Mouse (Mus musculus) monocyte, adult 5-6 weeks (primary cell): Measurements from ENCODE around the gene Ppp1r27. TPM values are rescaled to one million over a fixed set of nuclear protein-coding genes. Genes with fewer than 3 reads are reported as not detected.

ENCODE experiments used
- ATAC-seq: fragments of 153-309, 156-312 bp; replicated peaks from 2 replicates; pipeline ENCODE4 v1.8.0; 2017; ENCODE audit warnings: mild to moderate bottlenecking; ENCODE audit not compliant: low TSS enrichment, insufficient number of reproducible peaks, severe bottlenecking, poor library complexity, low FRiP score
- total RNA-seq: library from RNA; stranded (forward); fragments of 200-1000, 200-491, 200-594 nt; gene quantifications from 3 replicates; pipeline ENCODE4 v1.2.3, GENCODE M21; 2017

Ppp1r27 gene
- total RNA-seq, 1 experiment from 2014 or later: not detected

- no peak for ATAC-seq
Measured at GRCm38 (mm10) chr11:120549986-120550809, 734 bp downstream of the Ppp1r27 start.

- peak; percentile 62 for ATAC-seq
Measured at GRCm38 (mm10) chr11:120549168-120549945, 1.6 kb downstream of the Ppp1r27 start, which contains the start of gene Mcrip1. TSS of gene Mcrip1 (minus strand) at chr11:120549727.

DNA sequence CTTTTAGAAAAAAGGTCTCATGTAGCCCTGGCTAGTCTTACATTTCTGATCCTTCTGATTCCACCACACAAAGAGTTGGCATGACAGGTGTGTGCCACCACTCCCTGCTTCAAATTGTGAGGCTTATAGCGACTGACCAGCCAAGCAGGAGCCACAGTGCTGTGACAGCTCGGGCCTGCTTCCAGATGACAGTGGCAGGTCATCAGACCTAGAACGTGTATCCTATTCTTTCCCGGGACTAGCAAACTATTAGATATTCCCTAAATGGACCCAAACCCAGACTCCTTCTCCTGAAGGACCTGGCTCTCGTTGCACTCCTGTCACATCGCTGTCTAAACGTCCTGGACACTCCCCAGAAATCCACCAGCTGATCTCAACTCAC lies 2.2 kb downstream of the Ppp1r27 start:
- no peak for ATAC-seq

GRCm38 (mm10) chr11:120548214-120548613 lies 2.7 kb downstream of the Ppp1r27 start:
- no peak for ATAC-seq

- ATAC-seq: no peak
Measured at GRCm38 (mm10) chr11:120547469-120547868, 3.5 kb downstream of the Ppp1r27 start.

GRCm38 (mm10) chr11:120545964-120546363 lies 5.0 kb downstream of the Ppp1r27 start:
- ATAC-seq: no peak

- no peak for ATAC-seq
Measured at GRCm38 (mm10) chr11:120542376-120542775, 8.6 kb downstream of the Ppp1r27 start.

DNA sequence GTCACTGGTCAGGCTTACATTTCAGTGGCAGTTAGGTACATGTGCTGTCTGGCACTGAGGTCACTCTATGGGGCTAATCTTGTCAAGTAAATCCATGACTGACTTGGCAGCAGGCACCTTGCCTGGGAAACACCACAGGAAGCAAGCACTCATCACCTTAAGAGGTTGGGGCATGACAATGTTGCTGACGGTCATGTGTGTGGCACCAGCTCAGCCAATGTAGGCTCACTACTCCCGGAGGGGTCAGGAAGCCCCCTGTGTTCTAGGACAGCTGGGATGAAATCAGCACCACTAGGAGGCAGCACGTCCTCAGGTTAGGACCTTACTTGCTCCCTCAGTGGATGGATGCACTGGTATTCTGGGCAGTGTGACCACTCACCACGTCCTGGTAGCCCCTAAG lies 9.0 kb downstream of the Ppp1r27 start:
- no peak for ATAC-seq

- ATAC-seq: no peak
Measured at GRCm38 (mm10) chr11:120539285-120540014, 11.5 kb downstream of the Ppp1r27 start.

GRCm38 (mm10) chr11:120538955-120539284 lies 12.0 kb downstream of the Ppp1r27 start:
- no peak for ATAC-seq

DNA sequence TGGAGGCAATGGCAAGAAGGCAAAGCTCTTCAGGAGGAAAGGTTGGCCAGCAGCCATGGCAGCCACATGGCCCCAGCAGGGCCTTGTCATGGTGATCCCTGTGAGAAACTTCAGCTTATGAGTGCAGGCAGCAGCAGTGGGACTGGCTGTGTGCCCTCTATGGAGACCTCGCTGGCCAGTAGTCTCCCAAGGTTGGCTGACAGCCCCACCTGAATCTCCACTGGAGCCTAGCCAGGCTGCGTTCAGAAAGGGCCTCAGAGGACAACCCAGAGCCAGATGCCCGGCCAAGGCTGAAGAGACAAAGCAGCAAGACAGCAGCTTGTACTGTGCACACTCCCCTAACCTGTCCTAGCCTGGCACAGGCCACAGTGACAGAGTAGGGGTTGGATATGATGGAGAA lies 12.4 kb downstream of the Ppp1r27 start:
- no peak for ATAC-seq

DNA sequence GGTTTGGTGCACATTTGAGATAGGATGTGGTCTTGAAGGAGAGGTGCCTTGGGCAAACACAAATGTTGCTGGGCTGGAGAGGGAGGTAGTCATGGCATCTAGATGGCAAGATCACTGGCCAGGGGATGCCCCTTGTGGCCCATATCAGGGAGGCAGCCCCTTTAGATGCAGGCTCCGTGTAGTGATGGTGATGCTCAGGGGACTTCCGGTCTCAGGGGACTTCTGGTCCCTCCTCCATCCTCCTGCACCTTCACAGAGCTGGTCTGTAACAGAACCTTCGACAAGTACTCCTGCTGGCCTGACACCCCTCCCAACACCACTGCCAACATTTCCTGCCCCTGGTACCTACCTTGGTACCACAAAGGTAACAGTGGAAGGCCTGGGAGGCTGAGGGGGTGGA lies 15.1 kb downstream of the Ppp1r27 start:
- no peak for ATAC-seq

DNA sequence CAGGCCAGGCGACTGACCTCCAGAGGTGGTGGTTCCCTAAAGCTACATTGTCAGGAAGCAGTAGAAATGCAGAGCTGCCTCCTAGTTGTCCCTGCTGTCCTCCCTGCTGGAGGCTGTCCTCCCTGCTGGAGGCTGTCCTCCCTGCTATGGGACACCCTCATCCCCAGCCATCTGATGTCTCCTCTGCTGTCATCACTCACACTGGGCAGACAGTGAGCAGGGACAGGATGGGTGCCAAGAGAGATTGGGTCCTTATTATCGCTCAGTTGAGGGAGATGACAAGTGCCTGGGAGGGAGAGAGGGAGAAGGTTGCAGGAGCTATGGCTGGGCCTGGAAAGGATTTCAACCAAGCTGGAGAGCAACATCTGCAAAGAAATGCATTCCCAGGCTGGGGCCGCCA lies 15.8 kb downstream of the Ppp1r27 start:
- ATAC-seq: no peak

- no peak for ATAC-seq
Measured at GRCm38 (mm10) chr11:120534093-120534492, 16.8 kb downstream of the Ppp1r27 start.

- ATAC-seq: no peak
Measured at GRCm38 (mm10) chr11:120531646-120532045, 19.3 kb downstream of the Ppp1r27 start.

- ATAC-seq: no peak
Measured at GRCm38 (mm10) chr11:120530085-120530964, 20.6 kb downstream of the Ppp1r27 start, which contains the start of gene Gcgr. TSS of gene Gcgr (plus strand) at chr11:120530699.

- ATAC-seq: no peak
Measured at GRCm38 (mm10) chr11:120528903-120529302, 22.0 kb downstream of the Ppp1r27 start.

GRCm38 (mm10) chr11:120527690-120528354 lies 23.1 kb downstream of the Ppp1r27 start:
- ATAC-seq: no peak
